Mouse (Mus musculus) bone marrow macrophage, adult 2 months (primary cell): ENCODE data around the gene Pianp.

Experiments used
- CTCF ChIP-seq: IDR thresholded peaks from 2 replicates; pipeline ENCODE4 v1.5.1; 2012; ENCODE audit warnings: low read depth, mild to moderate bottlenecking, low read length, moderate library complexity
- POLR2A ChIP-seq: IDR thresholded peaks from 2 replicates; pipeline ENCODE4 v1.6.1; 2012; ENCODE audit warnings: mild to moderate bottlenecking, low read depth, low read length, borderline replicate concordance

GRCm38 (mm10) chr6:125046691-125047090, 50.2 kb downstream of the Pianp start:
- peak; percentile 74 for TF ChIP-seq CTCF
- TF ChIP-seq POLR2A = no peak
